Mouse (Mus musculus) spleen, adult 2 months (tissue): ENCODE data around the gene Acy3.
"Not testable (repeated sequence)": the region's sequence is repeated elsewhere in the genome, so short reads cannot be mapped to it uniquely, and the experiment has no call there.

Experiments used
- CTCF ChIP-seq: fragments of 200-500 bp; IDR thresholded peaks from 2 replicates; pipeline ENCODE4 v1.5.1; 2011; ENCODE audit warnings: mild to moderate bottlenecking, inconsistent platforms; ENCODE audit not compliant: insufficient read depth, insufficient read length, insufficient replicate concordance; ENCODE audit errors: extremely low read depth
- POLR2A ChIP-seq: fragments of 200-500 bp; IDR thresholded peaks from 2 replicates; pipeline ENCODE4 v1.6.1; 2011; ENCODE audit warnings: low read depth, low read length, inconsistent platforms

- TF ChIP-seq CTCF, POLR2A: not testable (repeated sequence)
Observed at GRCm38 (mm10) chr19:3961805-3962204, 24.6 kb upstream of the Acy3 start.
